Mouse (Mus musculus) right cerebral cortex, postnatal 36 days (tissue): ENCODE data around the gene Mfap3l.
"Not testable (repeated sequence)": the region's sequence is repeated elsewhere in the genome, so short reads cannot be mapped to it uniquely, and the experiment has no call there.

Experiments used
- DNase-seq, 2 experiments: peaks; one replicate each; pipeline ENCODE4 v3.0.0; 2022; ENCODE audit warnings: low spot score in 2 of 2, mixed read lengths in 1 of 2

Gene Mfap3l

DNA sequence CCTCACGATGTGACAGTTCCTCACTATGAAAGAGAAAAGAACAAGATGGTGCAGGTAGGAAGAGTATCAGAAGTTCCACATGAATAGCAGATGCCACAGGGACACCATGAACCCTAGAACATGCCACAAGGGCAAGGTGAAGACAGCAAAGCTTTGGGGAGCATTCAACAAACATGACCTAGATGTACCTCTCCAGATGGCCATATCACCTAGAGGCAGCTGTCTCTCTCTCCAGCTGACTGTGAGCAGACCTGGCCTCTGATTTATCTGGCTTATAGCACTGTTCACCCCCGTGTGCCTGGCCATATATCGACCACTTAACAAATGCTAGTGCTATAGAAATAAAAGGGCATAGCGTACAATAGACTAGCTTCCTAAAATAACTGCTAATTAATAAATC lies 17.5 kb downstream of the Mfap3l start:
- no peak for DNase-seq

DNA sequence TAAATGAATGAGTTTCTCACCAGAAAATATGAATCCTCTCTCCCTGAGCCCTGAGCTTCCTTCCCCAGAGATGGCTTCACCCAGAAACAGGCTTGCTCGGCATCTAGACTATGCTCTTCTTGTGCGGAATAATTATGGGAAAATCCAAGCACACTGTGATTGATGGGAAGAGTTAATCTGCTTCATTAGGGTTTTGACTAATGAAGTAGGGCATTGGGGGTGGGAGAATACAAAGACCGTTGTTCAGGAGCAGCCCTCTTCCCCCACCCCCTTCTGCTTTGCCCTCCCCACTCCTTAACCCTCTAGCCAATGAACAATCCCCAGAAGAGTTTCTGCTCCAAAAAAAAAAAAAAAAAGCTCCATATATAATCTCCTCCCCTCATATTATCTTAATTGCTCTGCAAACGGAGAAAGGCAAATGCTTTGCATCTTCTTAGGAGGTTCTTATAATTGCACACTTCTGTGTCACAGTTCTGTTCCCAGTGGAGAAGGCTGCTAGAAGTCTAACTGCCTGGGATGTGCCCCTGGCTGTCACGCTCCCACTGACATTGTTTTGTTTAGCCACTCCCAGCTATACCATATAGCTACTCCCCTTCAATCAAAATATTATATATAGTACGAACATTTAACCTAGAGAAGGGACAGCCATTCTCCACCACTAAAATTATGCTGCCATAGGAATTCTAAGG lies 24.9 kb downstream of the Mfap3l start:
- DNase-seq = no peak

DNA sequence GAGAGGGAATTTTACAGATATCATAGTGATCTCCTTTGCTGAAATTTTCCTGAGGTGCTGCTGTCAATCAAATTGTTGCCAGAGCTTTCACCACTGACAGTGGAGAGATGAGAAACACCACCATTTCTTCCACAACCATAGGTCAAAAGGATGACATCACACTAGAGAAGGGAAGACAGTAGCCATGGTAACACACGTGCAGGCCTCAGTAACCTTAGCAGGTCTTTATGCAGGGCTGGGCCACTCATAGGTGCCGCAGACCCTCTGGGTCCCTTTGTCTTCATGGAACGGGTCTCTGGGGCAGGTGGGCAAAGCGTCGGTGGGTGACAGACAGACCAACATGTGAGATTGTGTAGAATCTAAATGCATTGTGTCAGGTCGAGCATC lies 25.5 kb downstream of the Mfap3l start:
- DNase-seq = no peak

DNA sequence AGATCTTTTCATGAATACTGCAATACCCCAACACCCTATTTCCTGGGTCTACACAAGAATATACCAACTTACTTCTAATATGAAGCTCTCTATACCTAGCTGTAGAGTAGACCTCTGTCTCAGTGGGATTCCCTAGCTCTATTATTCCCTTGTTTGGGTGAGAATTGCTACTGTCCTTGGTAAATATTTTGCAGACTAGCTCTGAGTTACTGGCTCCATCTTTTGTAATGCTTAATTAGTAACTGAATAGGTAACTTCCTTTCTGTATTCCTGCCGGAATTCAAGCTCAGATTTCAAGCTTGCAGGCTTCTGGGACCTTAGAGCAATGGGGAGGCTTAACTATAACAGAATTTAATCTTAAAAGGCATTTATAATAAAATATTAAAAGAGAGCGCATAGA lies 26.1 kb downstream of the Mfap3l start:
- not testable (repeated sequence) for DNase-seq

DNA sequence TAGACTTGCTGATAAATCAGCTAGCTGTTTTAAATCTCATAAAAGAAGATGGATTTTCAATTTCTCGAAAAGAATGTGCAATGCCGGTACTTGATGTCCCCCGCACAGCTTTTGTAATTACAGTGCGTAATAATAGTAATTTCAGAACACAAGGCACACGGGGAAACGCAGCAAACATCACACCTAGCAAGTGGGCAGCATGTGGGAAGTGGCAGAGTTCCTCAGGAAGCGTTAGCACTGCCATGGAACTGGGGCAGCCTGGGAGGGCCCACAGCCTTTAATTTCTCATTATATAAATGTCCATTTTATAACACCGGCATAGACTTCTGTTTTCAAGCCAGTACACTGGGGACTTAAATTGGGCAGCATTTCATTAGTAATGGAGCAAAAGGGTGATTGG lies 27.1 kb downstream of the Mfap3l start:
- DNase-seq = peak; percentile 10 to 23

DNA sequence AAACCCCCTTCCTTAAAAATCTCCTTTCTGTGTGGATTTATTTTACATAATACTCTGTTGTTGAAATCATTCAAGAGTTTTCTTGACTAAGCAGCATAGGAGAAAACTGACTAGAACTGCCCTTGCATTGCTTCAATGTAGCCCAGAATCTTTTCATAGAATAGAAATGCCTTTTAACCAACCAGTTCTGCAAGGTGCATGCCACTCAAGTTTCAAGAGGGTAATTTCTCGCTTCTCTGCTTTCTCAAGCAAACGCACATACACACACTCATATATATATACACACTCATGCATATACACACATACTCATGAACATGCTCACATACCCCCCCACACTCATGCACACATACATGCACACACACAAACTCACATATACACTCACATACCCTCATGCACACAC lies 28.6 kb downstream of the Mfap3l start:
- no peak for DNase-seq

DNA sequence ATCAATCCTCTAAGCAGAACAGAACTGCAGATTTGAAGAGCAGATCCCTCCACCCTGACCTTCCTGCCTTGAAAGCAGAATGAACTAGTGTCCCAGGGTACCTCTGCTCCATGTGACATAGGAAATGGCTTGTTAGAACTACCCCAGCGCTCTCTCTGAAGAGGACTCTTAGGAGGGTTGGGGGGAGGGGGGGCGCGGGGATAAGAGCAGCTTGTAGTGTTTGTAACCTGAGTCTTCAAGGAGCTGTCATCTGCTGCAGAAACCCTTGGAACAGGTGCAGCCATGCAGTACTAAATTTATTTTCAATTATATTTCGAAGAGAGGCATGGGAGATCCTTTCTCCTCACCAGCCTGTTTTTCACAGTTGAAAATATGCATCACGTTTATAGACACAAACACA lies 30.9 kb downstream of the Mfap3l start:
- DNase-seq = no peak

DNA sequence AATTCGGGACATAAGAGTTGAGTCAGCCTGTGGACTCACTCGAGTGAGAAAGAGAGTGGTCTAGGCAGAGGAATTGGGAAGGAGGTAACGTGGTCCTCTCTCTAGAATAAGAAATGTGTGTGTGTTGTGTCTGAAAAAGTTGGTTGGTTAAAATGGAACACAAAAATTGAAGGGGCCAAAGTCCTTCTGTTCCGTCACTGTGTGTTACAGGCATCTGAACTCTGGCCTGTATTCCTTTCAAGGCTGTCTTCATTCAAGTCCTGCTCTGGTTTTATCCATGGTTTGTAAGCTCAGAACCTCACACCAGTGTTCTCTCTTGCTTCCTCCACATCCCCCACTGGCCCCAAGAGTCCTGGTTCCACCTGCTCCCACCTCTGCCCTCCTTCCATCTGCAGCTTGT lies 33.2 kb downstream of the Mfap3l start:
- no peak for DNase-seq

DNA sequence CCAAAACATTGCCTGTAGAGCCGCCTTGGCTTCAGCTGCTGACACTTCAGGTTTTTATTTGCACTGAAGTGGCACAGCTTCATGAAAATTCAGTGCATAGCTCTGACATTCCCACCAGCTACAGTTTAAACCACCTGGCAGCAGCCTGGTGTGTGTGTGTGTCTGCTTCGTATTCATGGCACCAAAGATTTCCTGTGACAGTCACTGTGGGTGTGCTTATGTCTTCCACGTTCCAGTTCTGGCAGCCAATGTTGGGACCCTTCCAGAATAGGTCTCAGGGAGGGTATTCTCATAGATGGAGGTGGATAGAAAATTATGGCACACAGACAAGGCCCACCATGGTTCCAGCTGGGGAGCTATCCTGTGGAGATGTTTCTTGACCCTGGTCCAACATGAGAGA lies 34.2 kb downstream of the Mfap3l start:
- DNase-seq = peak; percentile 22 to 24

DNA sequence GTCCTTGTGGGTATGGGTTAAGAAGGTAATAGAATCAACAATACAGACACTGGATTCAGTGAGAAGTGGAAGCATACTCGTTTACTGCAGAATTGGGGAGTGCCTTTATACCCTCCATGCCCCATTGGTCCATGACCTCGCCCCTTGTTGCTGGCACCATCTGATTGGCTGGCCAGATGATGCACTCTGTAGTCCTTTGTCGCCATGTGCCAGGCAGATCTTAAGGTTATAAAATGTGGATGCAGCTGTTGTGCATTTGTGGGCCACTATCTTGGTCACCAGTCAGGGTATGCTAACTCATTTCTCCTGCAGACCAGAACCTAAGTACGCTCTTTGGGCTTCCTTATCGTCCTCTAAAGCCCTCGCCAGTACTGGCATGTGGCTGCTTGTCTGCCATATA lies 46.0 kb downstream of the Mfap3l start:
- DNase-seq = no peak

DNA sequence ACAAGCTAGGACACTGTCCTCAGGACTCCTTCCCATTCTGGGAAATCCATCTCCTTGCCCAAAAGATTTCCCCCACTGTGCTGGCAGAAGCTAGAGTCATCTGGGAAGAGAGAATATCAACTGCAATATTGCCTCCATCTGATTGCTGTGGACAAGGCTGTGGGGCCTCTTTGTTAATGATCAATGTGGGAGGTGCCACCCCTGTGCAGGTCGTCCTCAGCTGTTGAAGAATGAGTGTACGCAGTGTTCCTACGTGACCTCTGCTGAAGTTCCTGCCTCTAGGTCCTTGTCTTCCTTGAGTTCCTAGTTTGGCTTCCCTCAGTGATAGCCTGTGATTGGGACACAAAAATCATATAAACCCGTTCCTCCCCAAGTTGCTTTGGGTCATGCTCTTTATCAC lies 49.2 kb downstream of the Mfap3l start:
- DNase-seq = no peak

DNA sequence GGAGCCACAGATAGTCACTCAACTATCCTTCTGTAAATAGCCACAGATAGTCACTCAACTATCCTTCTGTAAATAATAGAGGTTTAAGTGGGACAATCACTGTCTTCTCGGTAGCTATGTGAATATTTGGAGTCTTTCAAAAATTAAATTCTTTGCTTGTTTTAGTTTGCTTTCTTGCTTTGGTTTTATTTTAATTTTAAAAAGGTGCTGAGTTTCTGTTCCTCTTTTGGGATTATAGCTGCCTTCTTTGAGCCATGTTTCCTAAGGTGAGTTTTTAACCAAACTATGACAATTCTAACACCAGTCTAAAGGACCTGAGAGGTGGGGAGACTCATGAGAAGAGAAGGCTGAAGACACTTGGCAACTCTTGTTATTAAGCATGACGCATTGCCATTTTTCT lies 49.7 kb downstream of the Mfap3l start:
- no peak for DNase-seq

DNA sequence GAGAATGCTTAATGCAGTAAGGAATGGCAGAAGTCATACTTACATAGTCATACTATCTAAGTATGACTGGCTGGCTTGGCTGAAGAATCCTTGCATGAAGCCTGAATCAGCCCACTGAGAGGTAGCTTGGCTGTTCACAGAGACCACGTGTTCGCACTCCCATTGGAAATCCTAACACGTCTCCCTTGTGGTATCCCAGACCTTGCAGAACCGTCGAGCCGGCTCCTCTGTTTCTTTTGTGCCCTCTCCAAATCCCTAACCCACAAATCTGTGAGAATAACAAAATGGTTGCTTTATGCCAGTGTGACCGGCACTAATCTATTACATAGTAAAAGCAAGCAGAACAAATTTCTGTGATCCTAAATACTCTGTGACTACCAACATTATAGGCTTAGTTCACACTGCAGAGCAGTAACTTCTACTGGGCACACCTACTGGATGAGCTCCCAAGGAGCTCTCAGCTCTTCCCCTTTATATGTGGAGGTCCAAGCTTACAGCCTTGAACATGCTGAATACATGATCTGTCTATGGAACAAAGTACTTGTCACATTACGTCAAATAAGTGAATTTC lies 79.0 kb downstream of the Mfap3l start:
- no peak for DNase-seq

DNA sequence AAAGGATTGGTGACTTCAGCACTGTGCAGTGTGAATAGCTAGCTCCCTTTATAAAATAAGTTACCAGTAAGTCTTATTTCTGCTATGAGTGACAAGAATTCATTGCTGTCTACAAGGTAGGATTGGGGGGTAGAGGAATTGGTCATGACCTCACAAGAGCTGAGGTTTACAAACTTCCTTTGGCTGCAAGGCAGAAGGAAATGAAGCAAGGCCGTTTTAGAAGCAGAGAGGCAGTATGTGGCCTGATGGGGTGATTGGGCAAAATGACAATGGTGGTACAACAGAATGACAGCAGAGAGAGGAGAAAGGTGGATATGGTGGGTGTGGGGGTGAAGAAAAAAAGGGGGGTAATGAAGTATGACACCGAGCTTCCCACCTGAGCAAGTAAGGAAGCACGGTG lies 82.1 kb downstream of the Mfap3l start:
- DNase-seq = no peak

DNA sequence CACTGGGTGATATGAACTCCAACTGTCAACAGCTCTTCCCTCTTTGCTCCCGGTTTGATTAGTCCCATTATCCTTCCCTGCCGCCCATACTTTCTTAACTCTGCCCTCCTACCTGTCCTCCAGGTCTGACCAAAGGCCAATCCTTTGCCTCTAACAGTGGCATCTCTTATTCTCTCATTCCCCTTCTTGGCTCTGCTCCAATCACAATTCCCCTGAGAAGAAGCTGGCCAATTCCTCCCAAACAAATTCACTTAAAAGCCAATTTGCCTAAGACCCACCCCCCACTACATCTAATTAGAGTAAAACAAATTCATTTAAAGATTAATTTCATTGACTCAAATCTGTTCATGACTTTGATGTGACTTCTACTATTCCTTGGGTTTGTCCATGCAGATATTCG lies 86.1 kb downstream of the Mfap3l start:
- DNase-seq = no peak
